Mouse (Mus musculus): Measurements from ENCODE around the gene Tbx5.

- TF ChIP-seq SMC3 (IDR thresholded peaks at IDR 0.05; ENCODE audit: low read depth, low read length) (no peak), MAZ (IDR thresholded peaks at IDR 0.05; ENCODE audit: low read depth, low read length) (no peak), CTCF (IDR thresholded peaks at IDR 0.05 in 2 of 3, conservative IDR thresholded peaks at IDR 0.05 in 1 of 3; ENCODE audit: control insufficient read depth in 1 of 3, insufficient read depth in 1 of 3, low read depth in 2 of 3, low read length in 3 of 3, poor library complexity in 1 of 3, severe bottlenecking in 1 of 3) (no peak), MEF2A (IDR thresholded peaks at IDR 0.05; ENCODE audit: extremely low read depth, insufficient replicate concordance, low read depth, low read length, poor library complexity, severe bottlenecking) (no peak), ZKSCAN1 (IDR thresholded peaks at IDR 0.05; ENCODE audit: low read depth, low read length) (no peak), NRF1 (IDR thresholded peaks at IDR 0.05; ENCODE audit: insufficient read depth, low read depth, low read length, poor library complexity, severe bottlenecking) (no peak), POLR2AphosphoS5 (IDR thresholded peaks at IDR 0.05; ENCODE audit: borderline replicate concordance, low read depth, low read length) (no peak), ZNF384 (IDR thresholded peaks at IDR 0.05; ENCODE audit: low read depth, low read length) (no peak), ZC3H11A (IDR thresholded peaks at IDR 0.05; ENCODE audit: low read depth, low read length) (no peak), GATA1 (IDR thresholded peaks at IDR 0.05; ENCODE audit: low read depth, low read length) (no peak), POLR2A (IDR thresholded peaks at IDR 0.05; ENCODE audit: control insufficient read depth in 1 of 2, insufficient read depth in 1 of 2, low read depth in 1 of 2, low read length in 2 of 2, poor library complexity in 1 of 2) (no peak), POLR2AphosphoS2 (IDR thresholded peaks at IDR 0.05; ENCODE audit: low read length) (no peak), BHLHE40 (IDR thresholded peaks at IDR 0.05; ENCODE audit: borderline replicate concordance, low read depth, low read length) (no peak), E2F4 (IDR thresholded peaks at IDR 0.05; ENCODE audit: borderline replicate concordance, low read depth, low read length) (no peak)
These were observed 4.8 kb downstream of the Tbx5 start for GRCm38 (mm10) chr5:119837306-119837675.
